Mouse (Mus musculus) hematopoietic multipotent progenitor cell, adult 10-12 weeks (in vitro differentiated cells): ENCODE data around the gene Tacc3. TPM values are rescaled to one million over a fixed set of nuclear protein-coding genes. Genes with fewer than 3 reads are reported as not detected.

Experiments
- polyA plus RNA-seq: library from polyadenylated mRNA; stranded (reverse); fragments of >175 nt; gene quantifications from 2 replicates; pipeline ENCODE4 v1.2.3, GENCODE M21; 2012; ENCODE audit warnings: low replicate concordance

Gene Tacc3
- polyA plus RNA-seq = 8.8 and 15.4 TPM in 2 replicates

GRCm38 (mm10) chr5:33657787-33658663, at the start of gene Tacc3, which contains the start of gene Tmem129:
TSS of gene Tacc3 (plus strand) at chr5:33658128.
TSS of gene Tmem129 (minus strand) at chr5:33658416.

GRCm38 (mm10) chr5:33629301-33629987, 28.5 kb upstream of the Tacc3 start, which contains the start of the genes Fam53a and Gm9903:
TSS of gene Fam53a (minus strand) at chr5:33629635.
TSS of gene Gm9903 (plus strand) at chr5:33629925.

GRCm38 (mm10) chr5:33651921-33652782, 5.8 kb upstream of the Tacc3 start, which contains the start of gene Slbp:
TSS of gene Slbp (minus strand) at chr5:33652574.

GRCm38 (mm10) chr5:33721541-33722265, 63.8 kb downstream of the Tacc3 start, which contains the start of gene Fgfr3:
TSS of gene Fgfr3 (plus strand) at chr5:33721674.

Other genes with a start within 250 kb of the Tacc3 start
- gene Nkx1-1, start 224.2 kb upstream of the Tacc3 start, polyA plus RNA-seq = not detected in 2 replicates
- 66.3 and 109 TPM in 2 replicates for gene Fam53a, start 28.5 kb upstream of the Tacc3 start, polyA plus RNA-seq
- 0.12 TPM in 1 of 2 replicates, not detected in the other for gene Gm9903, start 28.2 kb upstream of the Tacc3 start, polyA plus RNA-seq
- gene Slbp, start 5.6 kb upstream of the Tacc3 start, polyA plus RNA-seq = 78.4 and 87.1 TPM in 2 replicates
- gene Tmem129, start 288 bp downstream of the Tacc3 start, polyA plus RNA-seq = 7.5 and 13.1 TPM in 2 replicates
- 0.22 and 0.28 TPM in 2 replicates for gene Fgfr3, start 63.5 kb downstream of the Tacc3 start, polyA plus RNA-seq
- 35.6 and 38.7 TPM in 2 replicates for gene Letm1, start 124.7 kb downstream of the Tacc3 start, polyA plus RNA-seq
- 2.6 and 5.2 TPM in 2 replicates for gene Nsd2, start 162.6 kb downstream of the Tacc3 start, polyA plus RNA-seq